Mouse (Mus musculus): ENCODE measurements at regions not wholly inside any gene's neighbourhood (a gene's known extent, or its start where the extent isn't known, plus 50 kb on each side); places are given as distances from the start of the nearest gene placed in this dataset.
"Not testable (repeated sequence)": the region's sequence is repeated elsewhere in the genome, so short reads cannot be mapped to it uniquely, and the experiment has no call there.

DNA sequence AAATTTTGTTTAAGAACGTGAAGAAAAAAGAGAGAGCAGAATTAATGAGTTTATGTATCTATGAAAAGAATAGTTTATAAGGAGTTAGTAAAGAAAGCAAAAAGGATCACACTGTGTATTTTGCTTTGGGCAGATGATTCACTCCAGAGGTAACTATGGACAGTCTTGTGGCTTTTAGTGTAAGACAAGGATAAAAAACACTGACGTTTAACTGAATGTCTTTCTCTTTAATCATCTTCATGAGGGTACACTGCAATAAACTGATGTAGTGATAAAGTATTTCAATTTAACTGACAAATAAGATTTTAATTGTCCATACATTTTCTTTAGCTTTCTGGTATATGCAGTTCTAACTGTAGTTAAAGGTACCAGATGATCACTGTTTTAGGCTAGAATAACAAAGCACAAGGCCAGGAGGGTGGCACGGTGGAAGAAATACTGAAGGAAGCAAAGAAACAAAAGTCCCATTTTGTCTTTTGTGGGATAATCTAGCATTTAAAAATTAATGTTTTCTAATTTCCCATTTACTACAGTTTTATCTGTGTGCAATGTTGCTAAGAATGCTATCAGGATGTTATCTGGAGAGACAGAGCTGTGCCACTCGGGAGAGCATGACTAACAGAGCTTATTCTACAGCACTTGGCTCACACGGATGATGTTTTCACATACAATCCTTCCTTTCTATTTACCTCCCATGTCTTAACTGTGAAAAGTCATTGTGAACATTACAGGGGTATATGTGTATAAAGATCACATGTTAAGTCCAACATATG lies 232.4 kb upstream of the Tusc1 start:
- no peak for DNase-seq

DNA sequence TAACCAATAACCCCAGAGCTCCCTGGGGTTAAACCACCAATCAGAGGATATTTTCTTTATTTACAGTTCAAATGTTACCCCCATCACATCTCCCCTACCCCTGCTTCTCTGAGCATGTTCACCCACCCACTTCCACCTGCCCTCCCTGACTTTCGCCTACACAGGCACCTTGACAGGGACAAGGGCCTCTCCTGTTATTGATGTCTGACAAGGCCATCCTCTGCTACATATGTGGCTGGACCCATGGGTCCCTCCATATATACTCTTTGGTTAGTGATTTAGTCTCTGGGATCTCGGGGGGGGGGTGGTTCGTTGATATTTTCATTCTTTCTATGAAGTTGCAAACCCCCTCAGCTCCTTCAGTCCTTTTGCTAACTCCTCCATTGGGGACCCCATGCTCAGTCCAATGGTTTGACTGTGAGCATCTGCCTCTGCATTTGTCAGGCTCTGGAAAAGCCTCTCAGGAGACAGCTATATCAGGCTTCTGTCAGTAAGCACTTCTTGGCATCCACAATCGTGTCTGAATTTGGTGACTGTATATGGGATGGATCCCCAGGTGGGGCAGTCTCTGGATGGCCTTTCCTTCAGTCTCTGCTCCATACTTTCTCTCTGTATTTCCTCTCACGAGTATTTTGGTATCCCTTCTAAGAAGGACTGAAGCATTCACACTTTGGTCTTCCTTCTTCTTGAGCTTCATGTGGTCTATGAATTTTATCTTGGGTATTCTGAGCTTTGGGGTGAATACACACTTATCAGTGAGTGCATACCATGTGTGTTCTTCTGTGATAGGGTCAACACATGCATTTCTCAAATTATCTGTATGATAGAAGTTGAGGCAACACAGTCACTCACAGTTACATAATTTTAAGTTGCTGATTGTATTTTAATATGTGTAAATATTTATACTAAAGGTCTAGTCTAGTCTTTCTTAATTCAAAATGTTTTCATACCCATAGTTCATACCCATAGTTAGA lies 220.8 kb upstream of the Tusc1 start:
- DNase-seq: no peak

DNA sequence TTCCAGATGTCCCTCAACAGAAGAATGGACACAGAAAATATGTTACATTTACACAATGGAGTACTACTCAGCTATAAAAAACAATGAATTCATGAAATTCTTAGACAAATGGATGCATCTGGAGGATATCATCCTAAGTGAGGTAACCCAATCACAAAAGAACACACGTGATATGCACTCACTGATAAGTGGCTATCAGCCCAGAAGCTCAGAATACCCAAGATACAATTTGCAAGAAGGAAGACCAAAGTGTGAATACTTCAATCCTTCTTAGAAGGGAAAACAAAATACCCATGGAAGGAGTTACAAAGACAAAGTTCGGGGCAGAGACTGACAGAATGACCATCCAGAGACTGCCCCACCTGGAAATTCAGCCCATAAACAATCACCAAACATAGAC lies 219.9 kb upstream of the Tusc1 start:
- DNase-seq: not testable (repeated sequence)

DNA sequence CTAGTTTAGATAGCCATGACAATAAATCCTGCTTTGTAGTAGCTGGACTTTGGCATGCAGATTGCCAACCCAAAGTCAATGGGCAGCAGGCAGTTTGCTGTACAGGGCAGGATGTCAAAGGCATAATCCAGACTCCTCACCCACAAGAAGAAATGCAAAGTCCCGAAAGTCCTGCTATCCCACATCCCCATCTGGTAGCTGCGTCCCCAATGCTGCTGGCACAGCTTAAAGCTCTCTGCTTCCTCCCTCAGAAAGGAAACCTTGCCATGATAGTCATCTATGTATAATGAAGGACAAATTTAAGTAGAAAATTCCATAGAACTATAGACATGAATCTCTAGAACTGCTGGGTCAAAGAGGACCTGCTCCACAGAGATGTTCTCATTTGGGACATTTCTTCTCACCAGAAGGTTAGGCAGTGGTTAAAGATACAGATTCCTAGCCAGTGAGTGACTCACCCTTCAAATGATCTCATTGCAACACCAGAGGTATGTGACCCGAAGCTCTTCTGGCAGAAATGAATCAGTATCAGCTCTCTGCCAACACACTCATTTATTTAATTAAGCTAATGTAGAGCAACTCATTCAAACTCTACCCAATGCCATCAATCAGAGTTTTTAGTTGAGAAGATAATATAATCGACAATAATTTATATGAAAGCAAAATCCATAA lies 217.3 kb upstream of the Tusc1 start:
- no peak for DNase-seq

DNA sequence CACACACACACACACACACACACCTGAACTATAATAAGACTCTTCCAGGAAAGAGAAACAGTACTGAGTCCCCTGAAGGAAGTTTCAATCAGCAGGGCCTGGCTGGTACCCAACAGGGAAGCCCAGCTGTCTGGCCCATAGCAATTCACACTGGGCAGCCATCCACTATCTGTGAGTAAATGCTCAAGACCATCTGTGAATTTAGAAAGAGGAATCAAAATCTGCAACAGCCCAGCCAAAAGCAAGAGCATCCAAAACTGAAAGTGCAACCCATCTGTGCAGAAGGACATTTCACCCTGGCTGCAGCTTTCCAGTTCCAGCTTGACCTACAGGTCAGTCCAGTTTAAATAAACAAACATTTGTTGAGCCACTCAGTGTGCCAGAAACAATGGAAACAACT lies 215.8 kb upstream of the Tusc1 start:
- peak; percentile 61 for DNase-seq

DNA sequence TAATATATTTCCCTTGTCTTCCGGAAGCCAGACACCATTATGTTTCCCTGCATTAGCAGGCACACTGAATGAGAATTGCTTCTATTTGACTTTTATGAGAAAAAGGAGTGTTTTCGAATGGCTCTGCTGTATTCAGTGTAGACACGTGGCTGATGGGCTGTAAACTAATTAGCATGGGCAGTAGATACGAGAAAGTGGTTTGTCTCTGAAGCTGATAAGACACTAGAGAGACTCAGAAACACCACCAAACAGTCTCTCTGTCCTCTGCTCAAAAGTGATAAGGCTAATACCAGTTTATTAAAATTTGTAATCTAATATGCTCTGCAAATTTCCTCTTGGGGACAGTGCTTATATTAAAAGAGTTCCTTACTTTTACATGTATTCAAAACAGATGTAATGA lies 205.3 kb upstream of the Tusc1 start:
- no peak for DNase-seq

DNA sequence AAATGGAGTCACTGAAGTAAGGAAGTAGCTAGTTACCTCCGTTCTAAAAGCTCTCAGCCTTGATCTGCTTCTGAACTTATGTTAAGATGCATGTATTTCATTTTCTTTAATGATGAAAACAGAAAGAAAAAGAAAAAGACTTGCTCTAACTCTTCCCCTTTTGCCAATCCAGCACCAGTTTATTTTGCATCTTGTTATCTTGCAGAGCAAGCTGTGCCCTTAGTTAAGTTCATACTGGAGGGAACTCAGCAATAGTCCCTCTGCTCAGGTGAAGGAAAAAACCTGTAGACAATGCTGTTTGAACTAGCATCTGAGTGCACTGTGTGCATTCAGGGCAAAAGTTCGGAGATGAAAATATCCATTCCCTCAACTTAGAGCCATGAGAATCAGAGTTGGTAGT lies 192.1 kb upstream of the Tusc1 start:
- DNase-seq: no peak

DNA sequence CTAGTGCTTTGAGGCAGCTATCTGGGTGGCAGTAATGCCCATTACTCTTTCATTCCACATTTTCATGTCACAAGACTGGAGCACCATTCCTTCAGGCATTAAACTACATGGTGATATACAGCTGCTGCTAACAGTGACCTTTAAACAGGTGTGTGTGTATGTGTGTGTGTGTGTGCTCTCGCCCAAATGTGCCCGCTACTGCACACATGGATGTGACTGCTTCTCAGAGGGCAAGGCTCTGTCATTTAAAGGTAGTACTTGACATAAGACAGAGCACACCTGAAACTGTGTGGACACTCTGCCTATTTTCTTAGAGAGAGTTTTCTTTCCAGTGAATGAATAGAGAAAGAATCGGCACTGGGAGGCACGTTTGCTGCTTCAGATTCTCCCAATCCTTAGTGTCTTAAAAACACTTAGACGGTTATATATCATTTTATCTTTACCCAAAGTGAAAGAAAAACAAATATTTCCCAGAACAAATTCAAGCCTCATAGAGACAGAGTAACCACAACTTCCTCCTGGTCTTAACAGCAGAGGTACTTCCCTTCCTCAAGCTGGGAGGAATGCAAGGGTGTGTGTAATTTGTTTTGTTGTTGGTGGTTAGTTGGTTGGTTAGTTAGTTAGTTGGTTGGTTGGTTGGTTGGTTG lies 185.3 kb upstream of the Tusc1 start:
- no peak for DNase-seq

DNA sequence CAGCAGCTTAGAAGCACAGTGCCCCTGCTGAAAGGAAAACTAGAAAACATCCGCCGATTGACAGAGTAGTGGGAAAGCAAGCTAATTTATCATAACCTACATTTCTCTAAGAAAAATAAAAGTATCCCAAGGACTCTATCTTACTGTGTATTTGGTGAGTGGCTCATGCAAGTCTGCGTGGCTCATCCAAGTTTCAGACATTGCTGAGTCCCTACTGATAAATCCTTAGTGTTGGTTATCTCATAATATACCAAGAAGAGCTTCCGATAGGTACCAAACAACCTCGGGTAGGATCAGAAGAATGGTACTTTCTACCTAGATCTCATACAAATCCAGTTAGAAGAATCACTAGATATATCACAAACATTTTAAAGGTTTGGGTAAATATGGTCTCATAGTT lies 183.6 kb upstream of the Tusc1 start:
- no peak for DNase-seq

DNA sequence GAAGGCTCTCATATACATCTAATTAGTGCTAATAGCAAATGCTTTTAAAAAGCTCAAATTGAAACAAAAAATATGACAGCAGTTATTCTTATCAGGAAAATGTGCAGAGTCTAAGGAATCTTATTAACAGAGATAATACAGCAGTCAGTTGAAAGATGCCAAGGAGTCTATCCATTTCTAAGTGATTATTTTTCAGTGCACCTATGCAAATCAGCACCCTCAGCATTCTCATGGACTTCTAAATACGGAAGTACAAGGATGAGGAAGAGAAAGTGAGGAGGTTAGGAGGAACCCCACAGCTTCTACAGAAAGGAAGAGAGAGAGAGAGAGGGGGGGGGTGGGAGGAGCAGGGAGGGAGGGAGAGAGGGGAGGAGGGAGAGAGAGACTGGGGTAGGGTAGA lies 175.5 kb upstream of the Tusc1 start:
- no peak for DNase-seq

DNA sequence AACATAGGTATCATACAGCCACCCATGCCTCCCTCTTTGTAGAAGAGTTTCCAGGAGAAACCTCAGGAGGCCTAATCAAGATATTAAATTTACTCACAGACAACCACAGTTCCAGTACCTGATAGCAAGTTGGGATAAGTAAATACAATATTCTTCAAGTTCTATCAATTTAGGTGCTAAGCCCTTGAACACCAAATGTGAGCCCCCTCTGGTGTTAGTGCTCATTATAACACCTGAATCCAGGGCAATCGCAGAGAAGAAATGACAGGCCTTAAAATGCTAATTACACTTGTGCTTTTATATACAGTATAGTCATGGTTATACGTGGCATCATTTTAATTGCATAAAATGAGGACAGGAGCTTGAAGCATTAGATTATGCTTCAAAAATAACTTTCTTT lies 161.6 kb upstream of the Tusc1 start:
- DNase-seq: no peak

DNA sequence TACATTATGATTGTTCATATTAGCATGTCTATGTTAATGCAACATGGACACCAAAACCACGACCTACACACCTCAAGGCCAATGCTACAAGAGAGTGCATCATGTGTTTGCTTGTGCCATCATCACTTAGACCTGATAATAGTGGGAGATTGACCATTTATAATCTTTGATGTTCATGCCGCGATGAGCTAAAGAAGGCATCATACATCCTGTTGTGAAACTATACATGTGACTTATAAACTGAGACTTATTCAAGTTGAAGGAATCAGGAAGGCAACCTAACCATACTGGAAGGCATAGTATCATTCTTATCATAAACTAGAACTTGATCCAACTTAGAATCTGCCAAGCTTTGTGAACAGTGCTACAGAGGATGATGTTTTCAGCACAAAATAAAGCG lies 159.0 kb upstream of the Tusc1 start:
- DNase-seq: no peak

DNA sequence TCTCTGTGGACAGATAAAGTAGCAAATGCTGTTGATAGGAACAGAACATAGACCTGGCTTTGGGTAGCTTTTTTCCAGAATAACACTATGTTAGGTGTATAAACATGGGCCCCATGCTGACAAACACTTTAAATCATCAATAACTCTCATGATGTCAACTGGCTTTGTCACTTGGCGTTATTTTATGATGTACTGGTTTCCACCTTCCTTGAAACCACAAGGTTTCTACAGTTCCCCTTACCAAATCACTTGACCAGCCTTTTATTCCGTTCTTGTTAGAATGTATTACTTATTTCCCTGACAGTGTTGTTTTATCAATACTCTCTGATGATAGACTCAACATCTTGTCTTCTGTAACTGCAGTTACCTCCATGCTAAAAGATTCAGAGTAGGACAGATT lies 158.6 kb upstream of the Tusc1 start:
- DNase-seq: no peak

DNA sequence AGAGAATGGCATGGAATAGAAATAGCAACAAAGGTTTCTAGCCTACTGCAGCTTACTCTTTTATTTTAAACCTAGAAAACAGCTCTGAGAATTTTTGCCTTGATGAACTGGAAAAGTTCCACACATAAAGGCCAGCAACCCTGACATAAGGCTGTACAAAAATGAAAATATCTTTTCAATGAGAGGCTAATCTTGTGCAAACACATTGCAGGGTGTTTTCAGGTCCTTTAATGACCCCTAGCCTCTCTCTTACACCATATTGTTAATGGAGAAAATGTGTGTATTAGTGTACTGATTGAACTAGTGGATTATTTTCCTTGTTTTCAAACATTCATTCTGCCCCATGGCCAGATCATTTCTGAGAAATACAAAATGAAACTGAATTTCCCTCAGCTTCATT lies 158.0 kb upstream of the Tusc1 start:
- no peak for DNase-seq

DNA sequence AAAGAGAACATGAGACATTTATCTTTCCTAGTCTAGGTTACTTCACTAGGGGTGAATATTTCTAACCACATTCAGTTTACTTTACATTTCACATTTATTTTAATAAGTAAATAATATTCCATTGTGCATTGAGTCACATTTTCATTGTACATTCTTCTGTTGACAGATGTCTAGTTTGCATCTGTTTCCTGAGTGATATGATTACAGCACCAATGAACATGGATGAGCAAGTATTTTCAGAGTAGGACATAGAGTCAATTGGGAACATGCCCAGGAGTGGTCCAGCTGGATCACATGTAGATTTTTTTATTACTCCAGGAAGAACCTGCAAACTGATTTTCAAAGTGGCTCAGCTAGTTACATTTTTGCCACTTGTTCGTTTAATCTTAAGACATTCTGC lies 153.3 kb upstream of the Tusc1 start:
- no peak for DNase-seq

DNA sequence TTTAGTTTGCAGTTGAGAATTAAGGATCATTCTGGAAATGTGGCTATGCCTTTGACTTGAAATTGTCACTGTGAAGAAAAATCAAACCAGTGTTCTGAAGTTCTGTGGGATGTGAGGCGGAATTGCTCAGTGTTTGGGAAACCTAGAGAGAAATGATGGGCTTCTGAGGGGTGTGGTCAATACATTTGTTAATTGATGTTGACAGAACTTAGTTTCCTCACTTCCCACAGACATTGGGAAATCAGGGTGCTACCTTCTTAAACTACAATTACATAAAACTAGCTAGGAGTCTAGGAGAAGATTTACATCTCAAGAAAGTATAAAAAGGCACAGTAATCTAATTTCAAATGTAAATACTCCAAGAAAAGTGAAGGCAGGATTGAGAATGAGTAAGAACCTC lies 151.1 kb upstream of the Tusc1 start:
- DNase-seq: no peak

DNA sequence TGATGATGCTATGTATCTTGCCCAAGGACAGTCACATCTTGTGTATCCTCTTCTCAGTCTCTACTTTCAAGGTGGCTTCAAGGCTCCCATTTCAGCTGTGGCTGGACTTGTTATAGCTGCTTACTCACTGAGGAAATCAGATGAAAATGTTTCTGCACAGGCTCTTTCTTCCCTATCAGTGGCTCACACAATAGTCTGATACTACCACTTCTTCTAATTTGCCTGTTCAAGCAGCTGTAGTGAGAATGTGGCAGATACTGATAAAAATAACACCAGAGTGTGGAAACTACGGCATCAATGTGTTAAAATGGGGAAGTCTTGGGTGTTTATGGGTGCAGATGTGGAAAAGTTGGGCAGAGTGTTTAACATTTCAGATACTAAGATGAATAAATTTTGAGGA lies 145.9 kb upstream of the Tusc1 start:
- no peak for DNase-seq

DNA sequence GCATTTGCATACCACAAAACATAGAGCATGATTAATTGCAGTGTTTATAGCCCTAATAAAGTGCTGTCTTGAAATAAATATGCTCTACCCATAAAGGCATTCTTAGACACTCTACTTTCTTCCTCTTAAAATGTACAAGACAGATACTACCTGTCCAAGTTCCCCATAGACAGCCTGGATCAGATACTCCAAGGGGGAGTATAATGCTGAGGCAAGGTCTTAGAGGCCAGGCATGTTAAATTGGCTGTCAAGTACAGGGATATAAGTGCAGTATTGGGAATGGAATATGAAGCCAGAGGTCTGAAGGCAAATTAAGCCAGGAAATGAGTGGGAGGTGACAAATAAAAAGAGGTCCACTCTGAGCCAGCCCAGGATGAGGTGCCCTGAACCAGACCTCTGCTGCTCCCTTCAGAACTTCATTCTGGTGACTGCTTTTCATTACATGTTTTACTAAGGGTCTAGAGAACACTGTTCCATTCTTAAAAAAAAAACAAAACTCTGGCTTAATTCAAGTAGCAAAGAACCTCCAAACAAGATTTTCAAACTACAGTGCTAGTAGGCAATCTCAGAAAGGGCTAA lies 142.0 kb upstream of the Tusc1 start:
- no peak for DNase-seq

DNA sequence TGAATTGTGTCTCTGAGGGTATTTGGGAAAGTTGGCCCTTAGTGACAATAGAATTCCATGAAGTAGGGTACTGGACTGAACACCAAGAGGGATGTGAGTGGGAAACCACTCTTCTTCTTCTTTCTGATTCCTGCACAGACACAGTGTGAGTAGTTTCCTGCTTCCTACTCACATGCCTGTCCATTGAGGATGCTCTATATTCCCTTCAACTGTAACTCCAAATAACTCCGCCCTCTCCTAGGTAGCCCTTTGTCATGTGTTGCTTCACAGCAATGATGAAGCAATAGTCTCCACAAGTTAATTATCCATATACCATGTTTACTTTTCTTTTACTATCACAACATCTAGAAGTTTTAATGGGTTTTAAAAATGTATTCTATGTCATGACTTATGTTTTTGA lies 132.7 kb upstream of the Tusc1 start:
- no peak for DNase-seq

DNA sequence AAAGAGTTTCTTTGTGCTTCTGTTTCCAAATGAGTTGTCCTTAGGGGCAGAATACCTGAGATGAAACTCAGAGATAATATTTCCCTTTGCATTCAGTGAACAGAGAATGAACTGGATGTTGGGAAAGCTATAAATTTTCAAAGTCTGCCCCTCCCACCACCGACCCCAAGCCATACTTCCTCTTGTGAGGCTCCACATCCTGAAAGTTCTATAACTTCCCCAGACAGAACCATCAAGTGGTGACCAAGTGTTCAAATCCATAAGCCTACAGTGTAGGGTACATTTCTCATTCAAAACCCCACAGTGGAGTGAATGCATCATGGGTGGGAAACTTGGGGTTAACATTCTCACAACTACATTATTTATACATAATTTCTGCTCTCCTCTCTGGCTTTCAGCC lies 132.1 kb upstream of the Tusc1 start:
- no peak for DNase-seq

DNA sequence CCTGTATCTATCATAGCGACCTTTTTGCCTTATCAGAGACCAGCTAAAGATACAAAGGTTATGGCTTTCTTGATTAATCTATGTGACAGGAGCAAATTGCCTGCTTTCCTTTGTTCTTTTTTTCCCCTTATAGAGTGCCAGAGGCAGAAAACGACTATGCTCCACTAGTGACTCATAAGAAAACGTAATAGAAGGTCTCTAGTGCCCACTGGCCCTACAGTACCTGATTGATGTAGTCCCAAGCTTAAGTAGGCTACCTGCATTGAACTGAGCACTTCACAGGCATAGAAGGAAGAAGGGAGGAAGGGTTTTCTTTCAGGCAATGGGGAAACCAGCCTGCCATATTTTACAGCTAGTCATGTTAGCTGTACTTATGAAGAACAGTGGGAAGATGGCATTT lies 116.0 kb upstream of the Tusc1 start:
- no peak for DNase-seq

DNA sequence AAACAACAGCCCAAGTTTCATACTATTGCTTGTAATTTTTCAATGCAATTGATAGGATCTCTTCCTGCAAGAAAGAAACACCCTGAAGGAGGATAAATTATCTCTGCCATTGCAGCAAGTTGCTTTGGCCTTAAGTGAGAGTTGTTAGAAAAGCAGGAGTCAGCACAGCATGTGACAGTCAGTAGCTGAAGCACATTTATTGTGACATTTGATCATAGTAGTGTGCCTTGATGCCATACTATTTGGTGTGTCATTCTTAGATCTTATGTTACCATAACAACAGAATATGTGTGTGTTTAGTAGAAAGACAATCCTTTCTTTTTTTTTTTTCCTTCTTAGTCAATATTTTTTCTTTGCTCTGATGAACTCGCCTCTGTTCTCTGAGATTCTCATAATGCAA lies 115.5 kb upstream of the Tusc1 start:
- DNase-seq: no peak

DNA sequence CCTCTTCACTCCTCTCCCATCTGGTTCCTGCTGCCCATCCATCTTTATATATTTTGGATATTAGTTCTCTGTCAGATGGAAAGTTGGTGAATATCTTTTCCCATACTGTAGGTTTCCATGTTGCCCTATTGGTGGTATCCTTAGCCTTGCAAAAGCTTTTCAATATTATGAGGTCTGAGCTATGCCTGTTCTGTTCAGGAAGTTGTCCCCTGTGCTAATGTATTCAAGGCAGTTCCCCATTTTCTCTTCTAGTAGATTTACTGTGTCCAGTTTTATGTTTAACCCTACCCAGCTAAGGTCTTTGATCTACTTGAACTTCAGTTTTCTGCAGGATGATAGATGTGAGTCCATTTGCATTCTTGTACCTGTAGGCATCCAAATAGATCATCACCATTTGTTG lies 109.4 kb upstream of the Tusc1 start:
- no peak for DNase-seq
